Mouse (Mus musculus): ENCODE measurements around the gene Fig4.
A peak's percentile ranks its signal among the peaks of the same experiment; 100 is the strongest.

Fig4 gene

GRCm38 (mm10) chr10:41218897-41219296, 84.2 kb downstream of the Fig4 start:
- no peak for DNase-seq (ENCODE audit: low spot score in 2 of 2)

GRCm38 (mm10) chr10:41214083-41214482, 89.0 kb downstream of the Fig4 start:
- DNase-seq (ENCODE audit: low spot score in 2 of 2), result no peak

- DNase-seq (ENCODE audit: low spot score in 2 of 2), result no peak
Measured at GRCm38 (mm10) chr10:41209538-41209937, 93.5 kb downstream of the Fig4 start.

- no peak for DNase-seq (ENCODE audit: low spot score in 2 of 2)
Measured at GRCm38 (mm10) chr10:41208860-41209377, 94.1 kb downstream of the Fig4 start.

DNA sequence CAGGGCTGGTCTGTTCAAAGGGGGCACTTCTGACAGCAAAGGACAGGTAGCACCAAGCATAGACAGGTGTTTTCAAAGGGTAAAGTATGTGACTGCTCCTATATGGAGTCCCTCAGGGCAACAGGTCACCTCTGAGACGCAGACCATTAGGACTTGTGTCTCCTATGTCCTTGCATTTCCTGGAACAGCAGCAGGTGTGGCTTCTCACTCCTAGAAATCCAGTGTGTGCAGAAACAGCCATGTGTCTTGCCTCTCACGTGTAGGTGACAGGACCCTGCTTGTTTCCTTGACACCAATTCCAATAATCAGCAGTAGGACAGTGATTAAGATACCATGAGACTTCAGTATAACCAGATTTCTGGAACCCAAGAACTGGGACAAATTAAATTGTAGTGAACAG, 97.4 kb downstream of the Fig4 start:
- DNase-seq (ENCODE audit: low spot score in 2 of 2), result no peak

GRCm38 (mm10) chr10:41204637-41205315, 98.3 kb downstream of the Fig4 start:
- DNase-seq (ENCODE audit: low spot score in 2 of 2), result no peak

- no peak for DNase-seq (ENCODE audit: low spot score in 2 of 2)
Measured at GRCm38 (mm10) chr10:41204191-41204590, 98.9 kb downstream of the Fig4 start.

- DNase-seq (ENCODE audit: low spot score in 2 of 2), result no peak
Measured at GRCm38 (mm10) chr10:41198719-41199118, 104.3 kb downstream of the Fig4 start.

GRCm38 (mm10) chr10:41197788-41198187, 105.3 kb downstream of the Fig4 start:
- DNase-seq (ENCODE audit: low spot score in 2 of 2), result no peak

DNA sequence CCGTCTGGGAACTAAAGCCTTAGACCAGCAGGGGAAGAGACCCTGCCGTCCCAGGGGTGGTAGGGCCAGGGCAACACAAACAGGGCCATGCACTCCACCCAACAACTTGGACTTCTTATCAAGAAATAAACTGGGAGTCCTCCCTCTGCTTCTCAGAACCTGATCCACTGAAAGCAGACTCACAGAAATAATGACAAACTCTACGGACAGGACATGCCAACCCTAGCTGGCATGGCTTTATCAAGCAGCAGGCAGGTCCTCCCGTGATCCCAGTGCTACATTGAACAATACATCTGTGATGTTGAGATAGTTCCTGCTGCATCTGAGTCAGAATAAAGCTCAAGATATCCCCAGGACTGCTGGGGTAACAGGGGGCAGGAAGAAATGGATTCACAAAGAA, 106.8 kb downstream of the Fig4 start:
- DNase-seq (ENCODE audit: low spot score in 2 of 2), result no peak

DNA sequence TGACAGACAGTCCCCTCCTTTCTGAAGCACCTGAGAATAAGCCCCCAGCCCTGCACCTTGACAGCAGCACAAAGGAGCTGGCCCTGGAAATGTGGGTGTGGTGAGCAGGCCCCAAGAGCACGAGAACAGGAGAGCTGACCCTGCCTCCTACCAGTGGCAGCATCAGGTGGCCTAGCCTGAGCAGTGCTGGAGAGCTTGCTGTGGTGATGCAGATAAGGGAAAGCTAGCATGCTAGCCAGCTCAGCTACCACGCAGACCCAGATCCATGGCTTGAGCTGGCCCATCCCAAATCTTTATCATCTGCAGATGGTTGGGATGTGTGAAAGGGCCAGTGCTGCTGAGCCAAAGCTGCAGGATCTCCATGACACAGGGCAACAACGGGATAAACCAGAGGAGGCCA, 113.7 kb downstream of the Fig4 start:
- no peak for DNase-seq (ENCODE audit: low spot score in 2 of 2)

- DNase-seq (ENCODE audit: low spot score in 2 of 2), result no peak
Measured at GRCm38 (mm10) chr10:41183975-41184374, 119.1 kb downstream of the Fig4 start.

DNA sequence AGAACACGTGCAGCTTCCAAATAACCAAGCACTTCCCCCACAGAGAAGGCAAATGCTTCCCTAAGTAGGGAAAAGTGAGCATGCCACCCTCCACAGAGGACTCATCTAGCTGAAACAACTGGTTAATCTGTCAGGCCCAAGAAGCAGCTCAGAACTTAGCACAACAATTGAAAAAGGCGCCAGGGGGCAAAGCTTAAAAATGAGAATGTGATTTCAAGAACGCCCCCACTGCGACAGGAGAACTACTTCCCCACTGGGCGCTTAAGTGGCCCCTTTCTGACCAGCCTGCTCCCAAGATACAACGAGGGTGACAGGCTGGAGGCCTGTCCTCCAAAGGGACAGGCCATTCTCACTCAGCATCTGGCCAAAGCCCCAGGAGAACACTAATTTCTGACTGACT, 120.4 kb downstream of the Fig4 start:
- DNase-seq (ENCODE audit: low spot score in 2 of 2), result no peak

GRCm38 (mm10) chr10:41166141-41166540, 136.9 kb downstream of the Fig4 start:
- DNase-seq (ENCODE audit: low spot score in 2 of 2), result no peak

- DNase-seq (ENCODE audit: low spot score in 2 of 2), result no peak
Measured at GRCm38 (mm10) chr10:41163108-41163507, 140.0 kb downstream of the Fig4 start.

DNA sequence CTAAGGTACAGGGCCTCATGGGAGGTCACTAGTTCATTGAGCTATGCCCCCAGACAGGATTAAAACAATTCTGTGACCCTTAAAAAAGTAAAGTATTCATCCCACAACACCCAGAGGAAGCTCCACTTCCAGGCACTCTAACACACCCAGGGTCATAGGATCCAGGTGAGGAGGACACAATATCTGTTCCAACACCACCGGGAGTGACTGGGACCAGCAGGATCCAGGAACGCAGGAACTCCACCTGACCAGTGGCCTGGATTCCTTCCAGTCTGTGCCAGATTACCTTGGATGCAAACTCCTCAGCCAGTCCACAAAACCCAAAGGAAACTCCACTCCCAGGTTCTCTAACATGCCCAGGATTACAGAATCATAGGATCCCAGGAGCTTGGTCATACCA, 145.8 kb downstream of the Fig4 start:
- DNase-seq (ENCODE audit: low spot score in 2 of 2), result no peak

GRCm38 (mm10) chr10:41156693-41157092, 146.4 kb downstream of the Fig4 start:
- DNase-seq (ENCODE audit: low spot score in 2 of 2), result no peak

- no peak for DNase-seq (ENCODE audit: low spot score in 2 of 2)
Measured at GRCm38 (mm10) chr10:41153229-41153750, 149.8 kb downstream of the Fig4 start.

DNA sequence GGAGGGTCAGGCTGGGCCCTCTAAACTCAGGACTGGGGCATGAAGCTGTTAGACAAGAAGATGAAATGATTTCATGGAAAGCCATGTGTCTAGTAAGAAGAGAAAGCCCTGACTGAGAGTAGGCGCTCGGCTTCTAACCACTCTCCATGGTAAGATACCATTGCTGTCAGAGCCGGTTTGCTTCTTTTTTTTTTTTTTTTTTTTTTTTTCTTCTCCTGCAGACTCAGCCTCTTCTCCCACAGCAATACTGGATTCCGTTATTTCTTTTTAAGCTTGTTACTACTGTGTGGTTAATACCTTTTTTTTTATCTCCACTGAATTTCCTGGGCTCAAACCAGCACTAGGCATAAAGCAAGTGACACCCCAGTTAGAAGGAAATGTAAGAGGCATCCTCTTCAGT, 151.2 kb downstream of the Fig4 start:
- no peak for DNase-seq (ENCODE audit: low spot score in 2 of 2)

GRCm38 (mm10) chr10:41151441-41151840, 151.6 kb downstream of the Fig4 start:
- no peak for DNase-seq (ENCODE audit: low spot score in 2 of 2)

DNA sequence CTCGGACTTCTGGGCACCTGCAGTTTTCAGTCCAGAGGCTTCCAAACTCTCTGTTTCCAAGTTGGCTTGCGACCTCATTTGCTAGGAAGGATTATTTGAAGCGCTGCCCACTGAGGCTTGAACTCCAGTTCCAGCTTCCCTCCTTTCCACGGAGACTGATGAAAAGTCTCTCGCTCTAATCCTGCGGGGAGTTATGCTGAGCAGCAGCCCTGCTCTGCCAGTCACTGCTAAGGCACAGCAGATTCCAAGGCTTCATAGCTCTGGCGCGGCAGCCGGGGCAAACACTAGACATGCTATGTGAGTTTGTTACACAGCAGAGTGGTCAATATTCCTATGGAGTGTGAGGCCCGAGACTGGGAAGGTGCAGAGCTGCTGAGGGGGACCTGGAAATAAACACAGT, 152.0 kb downstream of the Fig4 start:
- DNase-seq (ENCODE audit: low spot score in 2 of 2), result no peak

DNA sequence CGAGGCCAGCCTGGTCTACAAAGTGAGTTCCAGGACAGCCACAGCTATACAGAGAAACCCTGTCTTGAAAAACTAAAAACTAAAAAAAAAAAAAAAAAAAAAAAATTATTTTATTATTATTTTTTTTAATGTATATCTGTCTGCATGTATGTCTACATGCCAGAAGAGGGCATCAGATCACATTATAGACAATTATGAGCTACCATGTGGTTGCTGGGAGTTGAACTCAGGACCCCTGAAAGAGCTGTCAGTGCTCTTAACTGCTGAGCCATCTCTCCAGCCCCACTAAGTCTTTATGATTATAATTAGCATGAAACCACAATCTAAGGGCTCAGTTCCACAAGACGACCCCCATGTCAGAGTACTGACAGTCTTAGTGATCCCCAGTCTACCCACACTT, 152.6 kb downstream of the Fig4 start:
- DNase-seq (ENCODE audit: low spot score in 2 of 2), result no peak

DNA sequence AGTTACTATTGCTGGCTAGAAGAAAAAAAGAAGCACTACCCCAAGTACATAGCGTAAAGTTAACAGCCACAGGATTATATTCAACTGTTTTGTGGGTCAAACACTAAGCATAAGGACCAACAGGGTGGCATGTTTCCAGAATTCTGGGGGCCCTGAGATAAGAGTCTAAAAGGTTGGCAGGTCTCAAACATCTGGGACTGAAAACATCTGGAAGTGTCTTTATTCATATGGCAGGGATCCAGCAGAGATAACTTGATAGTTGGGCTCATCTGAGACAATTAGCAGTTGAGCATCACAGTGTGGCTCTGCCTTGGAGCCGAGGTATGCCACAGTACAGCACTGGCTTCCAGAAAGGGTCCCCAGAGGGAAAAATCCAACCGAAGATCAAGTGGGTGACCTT, 153.8 kb downstream of the Fig4 start:
- no peak for DNase-seq (ENCODE audit: low spot score in 2 of 2)

DNA sequence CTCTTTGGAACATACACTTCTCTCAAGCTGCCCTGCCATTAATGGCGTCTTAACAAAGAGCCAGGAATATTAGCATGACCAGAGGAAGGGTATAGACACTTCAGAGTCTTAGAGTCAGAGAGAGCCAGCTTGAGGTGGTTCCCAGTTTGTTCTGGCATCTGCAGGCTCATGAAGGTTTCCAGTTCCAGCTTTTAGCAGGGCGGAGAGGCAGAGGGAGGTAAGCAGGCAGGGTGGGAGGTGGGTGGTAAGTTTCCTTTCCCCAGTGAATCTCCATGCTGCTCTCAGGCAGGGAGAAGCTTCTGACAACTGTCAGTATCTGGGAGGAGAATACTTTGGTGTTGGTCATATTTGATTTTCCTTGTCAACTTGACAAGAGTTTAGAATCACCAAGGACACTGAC, 156.9 kb downstream of the Fig4 start:
- DNase-seq (ENCODE audit: low spot score in 2 of 2), result peak in 1 of 2 experiments; percentile 9

Data from right cerebral cortex, postnatal 36 days (tissue).